Mouse (Mus musculus): ENCODE results near the gene Man1c1. TPM values are rescaled to one million over a fixed set of nuclear protein-coding genes. Genes with fewer than 3 reads are reported as not detected.

Man1c1 gene
- polyA plus RNA-seq, 1 experiment from 2014 or later, result 5.6 TPM

DNA sequence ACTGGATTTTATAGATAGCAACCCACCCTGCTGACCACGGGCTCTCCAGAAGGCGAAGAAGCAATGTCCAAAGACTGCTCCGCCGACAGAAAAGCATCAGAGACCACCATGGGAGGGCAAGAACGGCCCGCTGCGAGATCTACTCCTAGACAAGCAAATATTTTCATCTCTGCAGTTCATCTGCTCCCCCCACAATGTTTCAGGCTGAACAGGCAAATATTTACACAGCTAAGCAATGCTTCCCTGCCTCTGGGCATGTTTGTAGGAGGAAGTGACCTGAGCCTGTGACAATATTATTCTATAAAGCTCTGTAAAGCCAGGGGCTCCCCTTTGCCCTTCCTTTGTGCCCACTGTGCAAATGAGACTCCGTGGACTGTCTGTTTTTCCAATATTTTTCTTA is 20.2 kb downstream of the Man1c1 start:
- Histone ChIP-seq H3K36me3 (ENCODE audit: control insufficient read depth, insufficient read depth, low read length) (no peaks in the 10 kb centered on the region), H3K9ac (replicated peaks; ENCODE audit: low read depth, low read length) (no peak overlapping the region), H3K27me3 (ENCODE audit: control insufficient read depth, insufficient read depth, low read length) (no peaks in the 10 kb centered on the region), H3K4me1 (ENCODE audit: control insufficient read depth, insufficient read depth, low read length) (peaks cover 11% of the 10 kb centered on the region), H3K4me2 (ENCODE audit: low read depth, low read length) (no peak overlapping the region), H3K27ac (ENCODE audit: low read depth, low read length) (no peak overlapping the region), H3K4me3 (ENCODE audit: low read depth, low read length) (no peak overlapping the region), H3K9me3 (ENCODE audit: control insufficient read depth, low read length) (no peaks in the 10 kb centered on the region)
- 83% methylated on average over 8 of the region's 8 CpGs for WGBS
- ATAC-seq (ENCODE audit: low read depth), result no peak

DNA sequence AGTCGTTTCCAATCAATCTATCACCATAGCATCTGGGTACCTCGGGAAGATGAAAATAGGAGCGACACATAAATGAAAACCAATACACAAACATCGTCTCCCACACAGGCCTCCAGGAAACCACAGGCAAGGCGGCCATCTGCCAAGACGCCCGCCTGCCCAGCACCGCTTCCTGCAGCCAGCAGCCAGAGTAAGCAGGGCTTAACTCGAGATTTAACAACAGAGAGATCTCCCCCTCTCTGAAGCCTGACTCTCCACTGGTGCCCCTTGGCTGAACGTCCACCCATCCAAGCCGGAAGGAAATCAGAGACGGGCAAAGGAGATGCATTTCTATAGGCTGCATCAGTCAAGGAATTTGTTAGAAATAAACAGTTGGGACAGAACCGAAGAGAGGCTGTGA is 21.1 kb downstream of the Man1c1 start:
- no peak for ATAC-seq (ENCODE audit: low read depth)
- H3K9me3 ChIP-seq (ENCODE audit: control insufficient read depth, low read length), result no peaks in the 10 kb centered on the region
- peaks cover 18% of the 10 kb centered on the region for H3K4me1 ChIP-seq (ENCODE audit: control insufficient read depth, insufficient read depth, low read length)
- 40% methylated on average over 13 of the region's 13 CpGs for WGBS
- no peaks in the 10 kb centered on the region for H3K27me3 ChIP-seq (ENCODE audit: control insufficient read depth, insufficient read depth, low read length)
- H3K36me3 ChIP-seq (ENCODE audit: control insufficient read depth, insufficient read depth, low read length), result no peaks in the 10 kb centered on the region
- peak overlapping the region; percentile 58; the same call in 1 of the 2 replicates for H3K27ac ChIP-seq (ENCODE audit: low read depth, low read length)
- no peak overlapping the region for H3K4me3 ChIP-seq (ENCODE audit: low read depth, low read length)
- H3K4me2 ChIP-seq (ENCODE audit: low read depth, low read length), result no peak overlapping the region
- no peak overlapping the region for H3K9ac ChIP-seq (replicated peaks; ENCODE audit: low read depth, low read length)

DNA sequence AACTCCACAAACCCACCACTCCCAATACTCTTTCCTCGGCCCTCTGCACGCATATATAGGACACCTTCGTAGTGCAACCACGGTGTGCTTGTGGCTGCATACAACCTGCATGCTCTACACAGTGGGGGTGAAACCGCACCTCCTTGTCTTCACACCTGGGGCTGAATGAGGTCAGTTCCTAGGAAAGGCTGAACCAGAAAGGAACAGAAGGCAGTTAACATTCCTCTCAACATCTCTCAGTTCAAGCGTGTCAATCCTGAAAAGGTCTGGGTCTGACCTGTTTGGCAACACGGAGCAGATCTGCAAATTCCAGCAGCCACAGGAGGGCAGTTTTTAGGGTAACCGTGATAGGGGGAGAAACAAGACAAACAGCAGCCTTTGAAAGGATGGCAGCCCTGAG is 21.7 kb downstream of the Man1c1 start:
- no peak overlapping the region for H3K4me2 ChIP-seq (ENCODE audit: low read depth, low read length)
- H3K9me3 ChIP-seq (ENCODE audit: control insufficient read depth, low read length), result no peaks in the 10 kb centered on the region
- peak overlapping the region; percentile 58; the same call in 1 of the 2 replicates for H3K27ac ChIP-seq (ENCODE audit: low read depth, low read length)
- no peak overlapping the region for H3K4me3 ChIP-seq (ENCODE audit: low read depth, low read length)
- H3K4me1 ChIP-seq (ENCODE audit: control insufficient read depth, insufficient read depth, low read length), result peaks cover 23% of the 10 kb centered on the region
- no peaks in the 10 kb centered on the region for H3K27me3 ChIP-seq (ENCODE audit: control insufficient read depth, insufficient read depth, low read length)
- no peak for ATAC-seq (ENCODE audit: low read depth)
- no peak overlapping the region for H3K9ac ChIP-seq (replicated peaks; ENCODE audit: low read depth, low read length)
- no peaks in the 10 kb centered on the region for H3K36me3 ChIP-seq (ENCODE audit: control insufficient read depth, insufficient read depth, low read length)
- 75% methylated on average over 8 of the region's 8 CpGs for WGBS

DNA sequence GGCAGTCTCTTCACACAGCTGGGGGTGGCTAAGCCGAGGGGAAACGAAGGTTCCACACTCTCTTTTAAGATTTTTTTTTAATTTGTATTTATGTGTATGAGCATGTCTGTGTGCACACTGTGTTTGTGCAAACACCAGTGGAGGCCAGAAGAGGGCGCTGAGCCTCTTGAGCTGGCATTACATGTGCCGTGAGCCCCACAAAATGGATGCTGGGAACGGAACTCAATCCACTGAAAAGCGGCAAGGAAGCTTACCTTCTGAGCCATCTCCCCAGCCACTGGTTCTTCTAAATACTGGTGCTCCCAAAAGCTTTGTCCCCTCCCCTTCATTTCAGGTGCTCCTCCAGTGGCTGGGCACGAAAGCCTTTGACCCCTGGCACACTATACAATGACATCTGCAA is 22.3 kb downstream of the Man1c1 start:
- H3K9ac ChIP-seq (replicated peaks; ENCODE audit: low read depth, low read length), result no peak overlapping the region
- H3K4me2 ChIP-seq (ENCODE audit: low read depth, low read length), result no peak overlapping the region
- H3K4me3 ChIP-seq (ENCODE audit: low read depth, low read length), result no peak overlapping the region
- H3K27me3 ChIP-seq (ENCODE audit: control insufficient read depth, insufficient read depth, low read length), result no peaks in the 10 kb centered on the region
- H3K36me3 ChIP-seq (ENCODE audit: control insufficient read depth, insufficient read depth, low read length), result no peaks in the 10 kb centered on the region
- no peak for ATAC-seq (ENCODE audit: low read depth)
- H3K4me1 ChIP-seq (ENCODE audit: control insufficient read depth, insufficient read depth, low read length), result peaks cover 23% of the 10 kb centered on the region
- WGBS, result 90% methylated on average over 7 of the region's 7 CpGs
- H3K27ac ChIP-seq (ENCODE audit: low read depth, low read length), result no peak overlapping the region
- no peaks in the 10 kb centered on the region for H3K9me3 ChIP-seq (ENCODE audit: control insufficient read depth, low read length)

DNA sequence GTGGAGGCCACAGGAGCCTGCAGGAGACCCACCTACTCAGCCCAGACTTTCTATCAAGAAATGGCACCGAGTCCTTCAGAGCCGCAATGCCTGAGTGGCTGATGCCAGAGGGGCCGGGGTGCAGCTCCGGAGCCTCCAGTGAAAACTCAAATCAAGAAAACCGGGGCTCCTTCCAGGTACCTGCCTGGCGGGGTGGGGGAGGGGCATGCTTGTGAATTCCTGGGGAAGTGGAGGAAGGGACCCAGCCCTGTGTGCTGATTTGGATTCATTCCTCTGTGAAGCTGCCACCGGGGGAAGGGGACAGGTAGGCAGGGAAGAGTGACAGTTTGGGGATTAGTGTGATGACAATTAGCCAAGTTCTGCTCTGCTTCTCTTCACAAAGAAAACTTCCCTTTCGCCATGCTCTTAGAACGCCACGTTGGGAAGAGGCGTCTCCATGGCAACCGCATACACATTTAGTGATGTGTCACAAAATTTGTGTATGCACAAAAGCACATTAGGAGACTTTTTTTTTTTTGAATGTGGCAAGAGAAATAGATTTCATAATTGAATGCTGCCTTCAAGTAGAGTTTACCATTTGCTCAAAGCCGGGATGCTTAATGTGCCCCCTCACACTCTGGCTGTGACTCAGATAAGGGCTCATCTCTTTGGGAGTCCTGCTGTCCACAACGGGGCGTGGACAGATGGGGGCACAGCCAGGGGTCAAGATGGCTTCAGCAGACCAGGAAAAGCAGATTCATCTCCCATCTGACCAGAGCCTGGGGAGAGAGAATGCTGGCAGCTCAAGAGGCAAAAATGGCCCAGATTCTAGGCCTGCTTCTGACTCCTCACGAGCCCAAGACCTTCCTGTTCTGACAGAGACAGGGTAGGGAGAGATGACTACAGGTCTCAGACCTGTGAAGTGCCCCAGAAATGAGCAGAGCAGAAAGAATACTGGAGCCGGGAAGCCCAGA is 26.3 kb downstream of the Man1c1 start:
- WGBS, result 45% methylated on average over 17 of the region's 17 CpGs
- no peak overlapping the region for H3K4me3 ChIP-seq (ENCODE audit: low read depth, low read length)
- H3K9me3 ChIP-seq (ENCODE audit: control insufficient read depth, low read length), result no peaks in the 10 kb centered on the region
- H3K9ac ChIP-seq (replicated peaks; ENCODE audit: low read depth, low read length), result no peak overlapping the region
- ATAC-seq (ENCODE audit: low read depth), result no peak
- H3K4me2 ChIP-seq (ENCODE audit: low read depth, low read length), result no peak overlapping the region
- H3K27ac ChIP-seq (ENCODE audit: low read depth, low read length), result no peak overlapping the region
- H3K36me3 ChIP-seq (ENCODE audit: control insufficient read depth, insufficient read depth, low read length), result no peaks in the 10 kb centered on the region
- H3K27me3 ChIP-seq (ENCODE audit: control insufficient read depth, insufficient read depth, low read length), result no peaks in the 10 kb centered on the region
- peaks cover 26% of the 10 kb centered on the region for H3K4me1 ChIP-seq (ENCODE audit: control insufficient read depth, insufficient read depth, low read length)

DNA sequence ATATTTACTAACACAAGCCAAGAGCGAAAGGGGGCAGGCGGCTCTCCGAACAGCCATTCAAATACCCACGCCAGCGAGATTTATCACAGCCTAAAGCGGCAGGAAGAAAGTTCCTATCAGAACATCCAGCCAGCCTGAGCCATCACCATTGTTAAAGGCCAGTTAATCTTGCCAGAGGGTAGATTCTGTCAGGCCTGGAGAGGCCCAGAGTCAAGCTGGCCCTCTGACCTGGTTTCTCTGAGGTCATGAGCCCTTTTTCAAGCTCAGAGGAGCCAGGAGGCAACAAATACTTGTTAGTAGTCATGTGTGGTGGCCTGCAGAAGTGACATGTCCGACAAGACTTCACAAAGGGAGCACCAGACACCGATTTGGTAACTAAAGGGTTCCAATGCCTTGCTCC is 28.3 kb downstream of the Man1c1 start:
- H3K4me1 ChIP-seq (ENCODE audit: control insufficient read depth, insufficient read depth, low read length), result peaks cover 23% of the 10 kb centered on the region
- ATAC-seq (ENCODE audit: low read depth), result no peak
- WGBS, result 9% methylated on average over 8 of the region's 8 CpGs

DNA sequence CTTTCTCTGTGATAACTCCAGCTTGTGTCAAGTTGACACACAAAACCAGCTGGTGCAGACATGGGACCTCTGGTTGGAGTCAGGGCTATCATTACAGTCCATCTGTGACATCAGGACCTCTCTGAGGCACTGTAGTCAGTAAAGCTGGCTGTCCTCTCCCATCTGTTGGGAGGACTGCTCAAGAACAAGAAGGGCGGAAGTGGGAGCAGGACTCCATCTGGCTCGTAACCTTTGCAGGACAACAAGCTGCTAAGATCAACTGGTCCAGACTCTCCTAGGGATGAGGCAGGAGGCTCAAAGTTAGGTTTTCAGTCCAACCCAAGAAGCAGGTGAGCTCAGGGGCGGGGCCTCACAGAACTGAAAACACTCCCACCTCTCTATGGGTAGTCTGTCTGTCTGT is 29.1 kb downstream of the Man1c1 start:
- no peak overlapping the region for H3K4me2 ChIP-seq (ENCODE audit: low read depth, low read length)
- H3K36me3 ChIP-seq (ENCODE audit: control insufficient read depth, insufficient read depth, low read length), result no peaks in the 10 kb centered on the region
- no peak for ATAC-seq (ENCODE audit: low read depth)
- H3K27ac ChIP-seq (ENCODE audit: low read depth, low read length), result no peak overlapping the region
- H3K4me3 ChIP-seq (ENCODE audit: low read depth, low read length), result no peak overlapping the region
- 95% methylated on average over 3 of the region's 3 CpGs for WGBS
- no peaks in the 10 kb centered on the region for H3K27me3 ChIP-seq (ENCODE audit: control insufficient read depth, insufficient read depth, low read length)
- H3K9ac ChIP-seq (replicated peaks; ENCODE audit: low read depth, low read length), result no peak overlapping the region
- H3K4me1 ChIP-seq (ENCODE audit: control insufficient read depth, insufficient read depth, low read length), result peaks cover 23% of the 10 kb centered on the region
- H3K9me3 ChIP-seq (ENCODE audit: control insufficient read depth, low read length), result no peaks in the 10 kb centered on the region

More for the DNA sequence above, 28.3 kb downstream of the Man1c1 start:
- H3K36me3 ChIP-seq (ENCODE audit: control insufficient read depth, insufficient read depth, low read length), result no peaks in the 10 kb centered on the region
- no peaks in the 10 kb centered on the region for H3K9me3 ChIP-seq (ENCODE audit: control insufficient read depth, low read length)
- H3K4me2 ChIP-seq (ENCODE audit: low read depth, low read length), result no peak overlapping the region
- no peaks in the 10 kb centered on the region for H3K27me3 ChIP-seq (ENCODE audit: control insufficient read depth, insufficient read depth, low read length)
- no peak overlapping the region for H3K9ac ChIP-seq (replicated peaks; ENCODE audit: low read depth, low read length)
- H3K27ac ChIP-seq (ENCODE audit: low read depth, low read length), result no peak overlapping the region
- H3K4me3 ChIP-seq (ENCODE audit: low read depth, low read length), result no peak overlapping the region

DNA sequence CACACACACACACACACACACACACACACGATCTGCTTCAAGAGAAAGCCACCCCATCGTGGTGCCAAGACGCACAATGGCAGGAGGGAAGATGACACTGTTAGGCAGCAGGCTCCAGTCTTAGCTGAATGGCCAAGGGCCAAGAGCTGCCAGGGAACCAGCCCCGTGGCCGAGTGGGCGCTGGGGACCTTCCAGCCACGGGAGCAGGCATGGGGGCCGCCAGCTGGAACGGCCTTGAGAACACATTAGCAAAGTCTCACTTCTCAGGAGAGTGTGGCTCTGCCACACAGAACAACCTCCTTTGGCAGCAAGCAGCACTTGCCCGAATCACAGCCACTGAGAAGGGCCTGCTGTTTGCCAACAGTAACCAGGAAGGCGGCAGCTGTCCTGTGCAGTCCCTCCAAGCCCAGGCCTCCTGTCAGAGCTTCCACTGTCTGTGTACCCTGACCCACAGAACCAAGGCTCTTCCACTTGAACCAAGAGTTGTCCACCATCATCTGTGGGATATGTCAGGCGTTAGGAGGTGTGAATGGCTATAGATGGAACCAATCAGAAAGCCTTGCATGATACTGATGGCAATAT is 30.1 kb downstream of the Man1c1 start:
- Histone ChIP-seq H3K27me3 (ENCODE audit: control insufficient read depth, insufficient read depth, low read length) (no peaks in the 10 kb centered on the region), H3K4me2 (ENCODE audit: low read depth, low read length) (no peak overlapping the region), H3K27ac (ENCODE audit: low read depth, low read length) (no peak overlapping the region), H3K36me3 (ENCODE audit: control insufficient read depth, insufficient read depth, low read length) (no peaks in the 10 kb centered on the region), H3K4me3 (ENCODE audit: low read depth, low read length) (no peak overlapping the region), H3K9ac (replicated peaks; ENCODE audit: low read depth, low read length) (no peak overlapping the region), H3K4me1 (ENCODE audit: control insufficient read depth, insufficient read depth, low read length) (peaks cover 23% of the 10 kb centered on the region), H3K9me3 (ENCODE audit: control insufficient read depth, low read length) (no peaks in the 10 kb centered on the region)
- ATAC-seq (ENCODE audit: low read depth), result peak; percentile 46; the same call in 1 of the 2 replicates
- 55% methylated on average over 12 of the region's 12 CpGs for WGBS

DNA sequence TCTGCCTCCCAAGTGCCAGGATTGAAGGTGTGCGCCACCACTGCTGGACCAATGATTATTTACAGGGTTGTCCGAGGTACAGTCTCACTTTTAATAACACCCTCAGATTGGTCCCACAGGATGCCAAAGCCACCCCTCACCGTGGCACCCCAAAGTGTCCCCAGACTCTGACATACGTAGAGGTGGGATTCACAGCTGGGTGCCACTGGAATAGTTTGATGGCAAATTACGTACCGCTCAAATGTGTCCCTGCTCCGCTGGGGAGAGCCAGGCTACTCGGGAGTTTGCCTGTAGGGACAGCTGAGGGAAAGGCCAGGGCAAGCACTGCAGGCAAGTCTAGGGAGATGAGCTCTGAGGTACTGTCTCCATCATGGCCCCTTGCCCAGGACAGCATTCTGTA is 30.9 kb downstream of the Man1c1 start:
- 83% methylated on average over 8 of the region's 8 CpGs for WGBS
- peaks cover 21% of the 10 kb centered on the region for H3K4me1 ChIP-seq (ENCODE audit: control insufficient read depth, insufficient read depth, low read length)

More for the DNA sequence above, 30.9 kb downstream of the Man1c1 start:
- no peak for ATAC-seq (ENCODE audit: low read depth)
- Histone ChIP-seq H3K27me3 (ENCODE audit: control insufficient read depth, insufficient read depth, low read length) (no peaks in the 10 kb centered on the region), H3K9me3 (ENCODE audit: control insufficient read depth, low read length) (no peaks in the 10 kb centered on the region), H3K27ac (ENCODE audit: low read depth, low read length) (no peak overlapping the region), H3K4me2 (ENCODE audit: low read depth, low read length) (no peak overlapping the region), H3K9ac (replicated peaks; ENCODE audit: low read depth, low read length) (no peak overlapping the region), H3K36me3 (ENCODE audit: control insufficient read depth, insufficient read depth, low read length) (no peaks in the 10 kb centered on the region), H3K4me3 (ENCODE audit: low read depth, low read length) (no peak overlapping the region)

Measured in neural tube, embryonic 14.5 days (tissue).